8 mouse cellular contexts compared by ENCODE assay signal in genomic region chr16:38451421-38452205, GRCm38 (mm10). TPM values are rescaled to one million over a fixed set of nuclear protein-coding genes. Genes with fewer than 3 reads are reported as not detected.
DNase-seq lines count a peak whose midpoint lies in the region; ATAC-seq and TF ChIP-seq lines count a peak whose summit lies in the region.

No protein-coding gene starts in this region.

- no peak for TF ChIP-seq CTCF in bone marrow macrophage, adult 2 months (IDR thresholded peaks at IDR 0.05; ENCODE audit: low read depth, low read length)

- peak overlapping the region; percentile 86 for H3K4me2 ChIP-seq in heart, embryonic 14.5 days (ENCODE audit: low read length)
- H3K4me2 ChIP-seq in liver, embryonic 16.5 days (ENCODE audit: low read depth, low read length): peak overlapping the region; percentile 85
- peak overlapping the region; percentile 80 for H3K4me2 ChIP-seq in stomach, embryonic 16.5 days (ENCODE audit: low read depth, low read length)

- TF ChIP-seq POLR2A in bone marrow macrophage, adult 2 months (IDR thresholded peaks at IDR 0.05; ENCODE audit: borderline replicate concordance, low read depth, low read length): no peak

- ATAC-seq in heart, embryonic 14.5 days (ENCODE audit: insufficient number of reproducible peaks, insufficient read depth, low FRiP score, low read depth): no peak
- no peak for ATAC-seq in liver, embryonic 16.5 days (ENCODE audit: low read depth)
- no peak for ATAC-seq in stomach, embryonic 16.5 days (ENCODE audit: insufficient read depth, low FRiP score)
- ATAC-seq in monocyte, adult 5-6 weeks (replicated peaks; ENCODE audit: insufficient number of reproducible peaks, low FRiP score, low TSS enrichment, poor library complexity, severe bottlenecking): no peak

- DNase-seq in layer of hippocampus, adult 9-11 months: peak; percentile 11
- DNase-seq in layer of hippocampus, postnatal 14 days (ENCODE audit: low spot score in 2 of 2): no peak
- no peak for DNase-seq in frontal cortex, postnatal 36 days (ENCODE audit: low spot score in 2 of 2)

- H3K9ac ChIP-seq in heart, embryonic 14.5 days (ENCODE audit: low read length): peak overlapping the region; percentile 96
- peak overlapping the region; percentile 93 for H3K9ac ChIP-seq in liver, embryonic 16.5 days (ENCODE audit: low read depth, low read length)
- H3K9ac ChIP-seq in stomach, embryonic 16.5 days (ENCODE audit: low read length): peak overlapping the region; percentile 98

- no peak overlapping the region for H3K27ac ChIP-seq in bone marrow macrophage, adult 2 months (ENCODE audit: insufficient read depth, low read depth, low read length)
- H3K27ac ChIP-seq in heart, embryonic 14.5 days (replicated peaks in 1 of 2; ENCODE audit: control insufficient read depth in 1 of 2, insufficient read depth in 1 of 2, low read depth in 2 of 2, low read length in 2 of 2): peak overlapping the region; percentile 71 to 91
- H3K27ac ChIP-seq in liver, embryonic 16.5 days (ENCODE audit: low read length): peak overlapping the region; percentile 87
- H3K27ac ChIP-seq in stomach, embryonic 16.5 days (ENCODE audit: low read length): peak overlapping the region; percentile 96

- H3K9me3 ChIP-seq in heart, embryonic 14.5 days (ENCODE audit: control insufficient read depth, low read length): no peaks in the 10 kb centered on the region
- no peaks in the 10 kb centered on the region for H3K9me3 ChIP-seq in liver, embryonic 16.5 days (replicated peaks; ENCODE audit: control insufficient read depth, low read length)
- no peaks in the 10 kb centered on the region for H3K9me3 ChIP-seq in stomach, embryonic 16.5 days (replicated peaks; ENCODE audit: control insufficient read depth, low read length)

- H3K4me1 ChIP-seq in bone marrow macrophage, adult 2 months (ENCODE audit: control insufficient read depth, insufficient read depth, low read length): peaks cover 20% of the 10 kb centered on the region
- H3K4me1 ChIP-seq in heart, embryonic 14.5 days (ENCODE audit: control insufficient read depth in 2 of 2, insufficient read depth in 2 of 2, low read length in 2 of 2): peaks cover 8 to 9% of the 10 kb centered on the region in 2 experiments
- peaks cover 18% of the 10 kb centered on the region for H3K4me1 ChIP-seq in liver, embryonic 16.5 days (ENCODE audit: control insufficient read depth, low read depth, low read length)
- 0 out of 2 replicates have a peak, but pooled peaks cover 6% of the 10 kb centered on the region for H3K4me1 ChIP-seq in stomach, embryonic 16.5 days (ENCODE audit: control insufficient read depth, insufficient read depth, low read length)

- peak overlapping the region; percentile 86 for H3K4me3 ChIP-seq in bone marrow macrophage, adult 2 months (ENCODE audit: insufficient read depth, low read length)
- H3K4me3 ChIP-seq in heart, embryonic 14.5 days (ENCODE audit: control insufficient read depth in 1 of 2, insufficient read depth in 1 of 2, low read depth in 1 of 2, low read length in 2 of 2): peak overlapping the region; percentile 66 to 74
- peak overlapping the region; percentile 82 for H3K4me3 ChIP-seq in liver, embryonic 16.5 days (ENCODE audit: low read depth, low read length)
- H3K4me3 ChIP-seq in stomach, embryonic 16.5 days (replicated peaks; ENCODE audit: low read length): peak overlapping the region; percentile 86

- WGBS in heart, embryonic 14.5 days: 46% methylated on average over 12 of the region's 12 CpGs
- 44% methylated on average over 12 of the region's 12 CpGs for WGBS in liver, embryonic 16.5 days (ENCODE audit: insufficient replicate concordance)
- WGBS in stomach, embryonic 16.5 days: 43% methylated on average over 12 of the region's 12 CpGs

- peaks cover 38% of the 10 kb centered on the region for H3K36me3 ChIP-seq in heart, embryonic 14.5 days (ENCODE audit: control insufficient read depth, insufficient read depth, low read length)
- peaks cover 8% of the 10 kb centered on the region for H3K36me3 ChIP-seq in liver, embryonic 16.5 days (ENCODE audit: control insufficient read depth, insufficient read depth)
- H3K36me3 ChIP-seq in stomach, embryonic 16.5 days (ENCODE audit: control insufficient read depth, insufficient read depth, low read length): peaks cover 12% of the 10 kb centered on the region

- no peaks in the 10 kb centered on the region for H3K27me3 ChIP-seq in heart, embryonic 14.5 days (ENCODE audit: control insufficient read depth, insufficient read depth, low read length)
- H3K27me3 ChIP-seq in liver, embryonic 16.5 days (ENCODE audit: control insufficient read depth, insufficient read depth, low read depth, low read length): no peaks in the 10 kb centered on the region
- H3K27me3 ChIP-seq in stomach, embryonic 16.5 days (ENCODE audit: control insufficient read depth, insufficient read depth, low read length): no peaks in the 10 kb centered on the region

RNA-seq across cellular contexts. Expression of gene Adprh, which starts 0.9 kb away (rescaled TPM):
- 10 to 100 TPM; 58.4 to 62.4 TPM for total RNA-seq in layer of hippocampus, postnatal 14 days (2021)
- 32.8 and 38.1 TPM in 2 replicates for polyA plus RNA-seq in bone marrow macrophage, adult 2 months (2012; ENCODE audit: insufficient read depth, insufficient read length, missing spikeins)
- polyA plus RNA-seq in heart, embryonic 14.5 days (2014; fragmentation: Nextera tagmentation; extraction: Ambion mirVana): 78.7 and 90.5 TPM in 2 replicates
- polyA plus RNA-seq in liver, embryonic 16.5 days (2015; fragmentation: Nextera tagmentation; extraction: Ambion mirVana): 28.8 and 31.0 TPM in 2 replicates
- 73.0 and 79.4 TPM in 2 replicates for polyA plus RNA-seq in stomach, embryonic 16.5 days (2015; fragmentation: Nextera tagmentation; extraction: Ambion mirVana)
- 14.6 to 25.9 TPM (median 16.7 TPM) in 3 replicates for total RNA-seq in monocyte, adult 5-6 weeks (2017)

RNA-seq across cellular contexts. Expression of gene Cd80, which starts 3.7 kb away (rescaled TPM):
- total RNA-seq in layer of hippocampus, postnatal 14 days (2021): under 1 TPM; 0.36 to 0.76 TPM
- polyA plus RNA-seq in bone marrow macrophage, adult 2 months (2012; ENCODE audit: insufficient read depth, insufficient read length, missing spikeins): 7.7 and 8.9 TPM in 2 replicates
- 0.38 and 0.73 TPM in 2 replicates for polyA plus RNA-seq in heart, embryonic 14.5 days (2014; fragmentation: Nextera tagmentation; extraction: Ambion mirVana)
- 0.21 and 0.27 TPM in 2 replicates for polyA plus RNA-seq in liver, embryonic 16.5 days (2015; fragmentation: Nextera tagmentation; extraction: Ambion mirVana)
- 0.66 and 0.86 TPM in 2 replicates for polyA plus RNA-seq in stomach, embryonic 16.5 days (2015; fragmentation: Nextera tagmentation; extraction: Ambion mirVana)
- total RNA-seq in monocyte, adult 5-6 weeks (2017): 5.9 to 10.5 TPM (median 6.7 TPM) in 3 replicates

RNA-seq across cellular contexts. Expression of gene Pla1a, which starts 18.7 kb away (rescaled TPM):
- under 1 TPM; 0.60 to 0.76 TPM for total RNA-seq in layer of hippocampus, postnatal 14 days (2021)
- polyA plus RNA-seq in bone marrow macrophage, adult 2 months (2012; ENCODE audit: insufficient read depth, insufficient read length, missing spikeins): not detected in 2 replicates
- 1.3 and 1.8 TPM in 2 replicates for polyA plus RNA-seq in heart, embryonic 14.5 days (2014; fragmentation: Nextera tagmentation; extraction: Ambion mirVana)
- polyA plus RNA-seq in liver, embryonic 16.5 days (2015; fragmentation: Nextera tagmentation; extraction: Ambion mirVana): 34.8 and 40.4 TPM in 2 replicates
- polyA plus RNA-seq in stomach, embryonic 16.5 days (2015; fragmentation: Nextera tagmentation; extraction: Ambion mirVana): 2.3 and 2.6 TPM in 2 replicates
- not detected in 3 replicates for total RNA-seq in monocyte, adult 5-6 weeks (2017)
